Mouse (Mus musculus): ENCODE measurements around the gene Nt5dc3.
A peak's percentile ranks its signal among the peaks of the same experiment; 100 is the strongest.

Gene Nt5dc3

GRCm38 (mm10) chr10:86779117-86779755, 431 bp downstream of the Nt5dc3 start:
- peak; percentile 11 to 27 for DNase-seq (ENCODE audit: low spot score in 2 of 2)

- no peak for DNase-seq (ENCODE audit: low spot score in 2 of 2)
These were observed 1.2 kb downstream of the Nt5dc3 start for GRCm38 (mm10) chr10:86779816-86780500.

- no peak for DNase-seq (ENCODE audit: low spot score in 2 of 2)
These were observed 2.8 kb downstream of the Nt5dc3 start for GRCm38 (mm10) chr10:86781641-86782040.

GRCm38 (mm10) chr10:86782656-86783055, 3.9 kb downstream of the Nt5dc3 start:
- DNase-seq (ENCODE audit: low spot score in 2 of 2), result no peak

- no peak for DNase-seq (ENCODE audit: low spot score in 2 of 2)
These were observed 4.8 kb downstream of the Nt5dc3 start for GRCm38 (mm10) chr10:86783561-86783960.

GRCm38 (mm10) chr10:86784126-86784675, 5.4 kb downstream of the Nt5dc3 start:
- no peak for DNase-seq (ENCODE audit: low spot score in 2 of 2)

GRCm38 (mm10) chr10:86785396-86785795, 6.6 kb downstream of the Nt5dc3 start:
- DNase-seq (ENCODE audit: low spot score in 2 of 2), result no peak

GRCm38 (mm10) chr10:86786083-86786482, 7.3 kb downstream of the Nt5dc3 start:
- no peak for DNase-seq (ENCODE audit: low spot score in 2 of 2)

GRCm38 (mm10) chr10:86788193-86788592, 9.4 kb downstream of the Nt5dc3 start:
- no peak for DNase-seq (ENCODE audit: low spot score in 2 of 2)

GRCm38 (mm10) chr10:86789146-86789672, 10.4 kb downstream of the Nt5dc3 start:
- DNase-seq (ENCODE audit: low spot score in 2 of 2), result no peak

GRCm38 (mm10) chr10:86791507-86792184, 12.8 kb downstream of the Nt5dc3 start:
- DNase-seq (ENCODE audit: low spot score in 2 of 2), result no peak

GRCm38 (mm10) chr10:86793509-86793951, 14.7 kb downstream of the Nt5dc3 start:
- DNase-seq (ENCODE audit: low spot score in 2 of 2), result no peak

GRCm38 (mm10) chr10:86794196-86794595, 15.4 kb downstream of the Nt5dc3 start:
- no peak for DNase-seq (ENCODE audit: low spot score in 2 of 2)

- no peak for DNase-seq (ENCODE audit: low spot score in 2 of 2)
These were observed 16.2 kb downstream of the Nt5dc3 start for GRCm38 (mm10) chr10:86794794-86795535.

GRCm38 (mm10) chr10:86796073-86796741, 17.4 kb downstream of the Nt5dc3 start:
- DNase-seq (ENCODE audit: low spot score in 2 of 2), result no peak

- DNase-seq (ENCODE audit: low spot score in 2 of 2), result no peak
These were observed 28.6 kb downstream of the Nt5dc3 start for GRCm38 (mm10) chr10:86807362-86807761.

GRCm38 (mm10) chr10:86808013-86808758, 29.4 kb downstream of the Nt5dc3 start:
- DNase-seq (ENCODE audit: low spot score in 2 of 2), result no peak

GRCm38 (mm10) chr10:86810000-86810399, 31.2 kb downstream of the Nt5dc3 start:
- no peak for DNase-seq (ENCODE audit: low spot score in 2 of 2)

- DNase-seq (ENCODE audit: low spot score in 2 of 2), result no peak
These were observed 31.8 kb downstream of the Nt5dc3 start for GRCm38 (mm10) chr10:86810612-86811011.
